Mouse (Mus musculus): ENCODE results near the gene Lax1.

GRCm38 (mm10) chr1:133732814-133733213, 42.9 kb upstream of the Lax1 start:
- no peak for TF ChIP-seq TAL1 (IDR thresholded peaks at IDR 0.05; ENCODE audit: low read length)
- no peak for TF ChIP-seq GATA1 (IDR thresholded peaks at IDR 0.05; ENCODE audit: low read length)
